Mouse (Mus musculus) heart, postnatal 0 days (tissue): ENCODE results near the gene Podxl. TPM values are rescaled to one million over a fixed set of nuclear protein-coding genes. Genes with fewer than 3 reads are reported as not detected.

ENCODE experiments used
- ATAC-seq: fragments of 200-750 bp; cut with Nextera tagmentation; 2 replicates; pipeline ENCODE4 v1.8.0; 2017; ENCODE audit warnings: low read depth, moderate number of reproducible peaks, moderate library complexity; ENCODE audit not compliant: insufficient read depth
- DNase-seq: peaks from one replicate; pipeline ENCODE4 v3.0.0-alpha.2; 2016; ENCODE audit warnings: low spot score
- H3K27ac ChIP-seq: fragments of 300-500 bp; sonication (generic); 2 replicates; pipeline ENCODE4 v1.5.1; 2014; ENCODE audit warnings: low read depth, mild to moderate bottlenecking
- H3K27me3 ChIP-seq: fragments of 300-500 bp; sonication (generic); 2 replicates; pipeline ENCODE4 v1.6.1; 2014; ENCODE audit warnings: low read length, mixed read lengths; ENCODE audit not compliant: control insufficient read depth, insufficient read depth
- H3K36me3 ChIP-seq: fragments of 300-500 bp; sonication (generic); replicated peaks from 2 replicates; pipeline ENCODE4 v1.6.1; 2014; ENCODE audit warnings: low read length, mixed read lengths; ENCODE audit not compliant: control insufficient read depth, insufficient read depth
- H3K4me1 ChIP-seq: fragments of 300-500 bp; sonication (generic); 2 replicates; pipeline ENCODE4 v1.6.1; 2014; ENCODE audit warnings: antibody characterized with exemption; ENCODE audit not compliant: control insufficient read depth, insufficient read depth
- H3K4me2 ChIP-seq: fragments of 300-500 bp; sonication (generic); 2 replicates; pipeline ENCODE4 v1.6.1; 2014; ENCODE audit warnings: low read depth, mild to moderate bottlenecking, low read length, moderate library complexity
- H3K4me3 ChIP-seq: fragments of 300-500 bp; sonication (generic); 2 replicates; pipeline ENCODE4 v1.5.1; 2014; ENCODE audit warnings: low read depth, low read length
- H3K9ac ChIP-seq: fragments of 300-500 bp; sonication (generic); replicated peaks from 2 replicates; pipeline ENCODE4 v1.6.1; 2014; ENCODE audit warnings: low read depth, low read length, mixed read lengths
- H3K9me3 ChIP-seq: fragments of 300-500 bp; sonication (generic); replicated peaks from 2 replicates; pipeline ENCODE4 v1.6.1; 2016; ENCODE audit warnings: low read length; ENCODE audit not compliant: control insufficient read depth
- CTCF ChIP-seq: IDR thresholded peaks from 2 replicates; pipeline ENCODE4 v1.5.1; 2016; ENCODE audit warnings: antibody characterized with exemption, control low read depth, low read depth
- EP300 ChIP-seq: IDR thresholded peaks from 2 replicates; pipeline ENCODE4 v1.6.1; 2016; ENCODE audit warnings: antibody characterized with exemption, low read depth
- whole genome bisulfite sequencing: fragments of 180-500 bp; shearing (Covaris S2); extraction: QIAGEN DNeasy Blood & Tissue Kit; methylation state at CpG from one replicate; pipeline ENCODE4 v1.1.7; 2014; 5-methylcytosine and 5-hydroxymethylcytosine counted together
- polyA plus RNA-seq: library from polyadenylated mRNA; unstranded; fragments of >200 nt; fragmentation: Nextera tagmentation; extraction: Ambion mirVana; gene quantifications from 2 replicates; pipeline ENCODE4 v1.2.1, GENCODE M21; 2015
- total RNA-seq: library from RNA; depleted of rRNA; stranded (reverse); fragments of >200 nt; gene quantifications from 2 replicates; pipeline ENCODE4 v1.2.3, GENCODE M21; 2014; ENCODE audit warnings: low replicate concordance

Podxl gene
- total and polyA plus RNA-seq, 2 experiments from 2014 or later: 17.6 to 44.0 TPM

GRCm38 (mm10) chr6:31526929-31527328, 36.9 kb downstream of the Podxl start:
- no peak overlapping the region for H3K27ac ChIP-seq
- ATAC-seq: no peak
- TF ChIP-seq CTCF: no peak
- no peak for TF ChIP-seq EP300
- no peak for DNase-seq
- H3K27me3 ChIP-seq: no peaks in the 10 kb centered on the region
- H3K4me2 ChIP-seq: no peak overlapping the region
- H3K9me3 ChIP-seq: no peaks in the 10 kb centered on the region
- no peak overlapping the region for H3K9ac ChIP-seq
- 0 out of 2 replicates have a peak, but pooled peaks cover 5% of the 10 kb centered on the region for H3K36me3 ChIP-seq
- WGBS: 65% methylated on average over 5 of the region's 5 CpGs
- no peaks in the 10 kb centered on the region for H3K4me1 ChIP-seq
- H3K4me3 ChIP-seq: no peak overlapping the region

GRCm38 (mm10) chr6:31525231-31525900, 38.4 kb downstream of the Podxl start:
- Histone ChIP-seq H3K27ac (no peak overlapping the region), H3K36me3 (0 out of 2 replicates have a peak, but pooled peaks cover 5% of the 10 kb centered on the region), H3K4me2 (no peak overlapping the region), H3K4me3 (no peak overlapping the region), H3K9me3 (no peaks in the 10 kb centered on the region), H3K9ac (no peak overlapping the region), H3K4me1 (no peaks in the 10 kb centered on the region), H3K27me3 (no peaks in the 10 kb centered on the region)
- WGBS: 52% methylated on average over 6 of the region's 6 CpGs
- 0 out of 2 replicates have a peak, but pooled peaks have one; percentile 57 for ATAC-seq
- DNase-seq: no peak
- TF ChIP-seq EP300: no peak
- TF ChIP-seq CTCF: peak; percentile 88

DNA sequence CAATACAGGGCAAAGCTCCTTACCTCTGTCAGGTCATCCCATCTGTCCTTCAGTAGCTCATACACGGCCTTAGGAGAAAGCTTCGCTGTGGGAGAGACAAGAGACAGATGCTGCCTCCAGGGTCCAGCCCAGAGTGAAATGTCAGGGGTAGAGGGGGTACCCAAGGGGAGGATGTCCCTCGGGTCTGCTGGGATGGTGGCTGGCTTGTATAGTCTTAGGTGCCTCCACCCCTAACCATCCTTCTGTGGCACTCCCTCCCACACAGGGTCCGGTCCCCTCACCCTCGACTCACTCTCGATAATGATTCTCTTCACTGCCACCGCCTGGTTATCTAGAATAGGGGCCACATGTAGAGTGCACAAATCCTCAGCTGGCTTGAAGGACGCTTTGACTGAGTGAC, 39.1 kb downstream of the Podxl start:
- no peaks in the 10 kb centered on the region for H3K27me3 ChIP-seq
- no peak overlapping the region for H3K4me2 ChIP-seq
- DNase-seq: no peak
- TF ChIP-seq CTCF: no peak
- H3K9me3 ChIP-seq: no peaks in the 10 kb centered on the region
- H3K9ac ChIP-seq: no peak overlapping the region
- no peak overlapping the region for H3K27ac ChIP-seq
- no peak overlapping the region for H3K4me3 ChIP-seq
- H3K4me1 ChIP-seq: no peaks in the 10 kb centered on the region
- ATAC-seq: no peak
- H3K36me3 ChIP-seq: 0 out of 2 replicates have a peak, but pooled peaks cover 5% of the 10 kb centered on the region
- WGBS: 69% methylated on average over 8 of the region's 8 CpGs

DNA sequence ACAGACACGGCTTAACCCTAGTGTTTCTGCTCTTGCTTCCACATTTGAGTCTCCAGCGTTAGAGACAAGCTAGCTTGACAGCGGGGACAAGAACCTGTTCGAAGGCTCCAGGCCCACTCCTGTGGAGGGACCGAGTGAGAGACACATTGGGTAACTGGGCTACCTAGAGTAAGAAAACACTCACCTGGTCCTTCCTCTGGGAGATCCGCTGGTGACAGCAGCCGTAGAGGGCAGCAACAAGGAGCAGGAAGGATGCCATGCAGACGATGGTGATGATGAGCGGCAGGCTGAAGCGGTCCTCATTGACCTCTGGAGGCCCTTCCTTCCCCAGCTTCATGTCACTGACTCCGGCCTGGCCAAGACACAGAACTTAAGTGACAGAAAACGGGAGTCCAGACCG, 39.7 kb downstream of the Podxl start:
- no peaks in the 10 kb centered on the region for H3K4me1 ChIP-seq
- no peak overlapping the region for H3K4me3 ChIP-seq
- 0 out of 2 replicates have a peak, but pooled peaks cover 5% of the 10 kb centered on the region for H3K36me3 ChIP-seq
- no peaks in the 10 kb centered on the region for H3K9me3 ChIP-seq
- no peak for DNase-seq
- TF ChIP-seq EP300 (no peak), CTCF (no peak)
- H3K27ac ChIP-seq: no peak overlapping the region
- H3K27me3 ChIP-seq: no peaks in the 10 kb centered on the region
- no peak overlapping the region for H3K4me2 ChIP-seq
- 81% methylated on average over 13 of the region's 13 CpGs for WGBS
- no peak for ATAC-seq
- H3K9ac ChIP-seq: no peak overlapping the region

DNA sequence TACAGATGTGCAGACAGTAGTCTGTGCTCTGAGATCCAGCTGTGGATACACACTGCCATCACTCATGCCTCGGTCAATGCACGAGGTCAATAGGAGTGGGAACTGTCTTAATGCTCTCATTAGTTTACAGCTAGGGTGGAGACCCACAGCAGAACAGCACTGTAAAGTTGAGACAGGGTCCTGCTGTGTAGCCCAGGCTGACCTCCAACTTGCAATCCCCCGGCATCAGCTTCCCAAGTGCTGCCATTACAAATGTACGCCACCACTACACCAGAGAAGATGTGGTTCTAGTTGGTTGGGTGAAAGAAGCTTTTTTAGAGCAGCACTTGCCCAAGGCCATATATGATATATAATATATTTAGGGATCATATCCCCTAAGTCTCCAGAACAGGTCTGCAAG, 40.1 kb downstream of the Podxl start:
- WGBS: 91% methylated on average over 4 of the region's 4 CpGs
- no peak overlapping the region for H3K27ac ChIP-seq
- H3K27me3 ChIP-seq: no peaks in the 10 kb centered on the region
- H3K9me3 ChIP-seq: no peaks in the 10 kb centered on the region
- DNase-seq (no peak), ATAC-seq (no peak)
- TF ChIP-seq CTCF: no peak
- TF ChIP-seq EP300: no peak
- 0 out of 2 replicates have a peak, but pooled peaks cover 5% of the 10 kb centered on the region for H3K36me3 ChIP-seq
- no peaks in the 10 kb centered on the region for H3K4me1 ChIP-seq
- no peak overlapping the region for H3K9ac ChIP-seq
- H3K4me3 ChIP-seq: no peak overlapping the region
- H3K4me2 ChIP-seq: no peak overlapping the region

- H3K27ac ChIP-seq: no peak overlapping the region
- no peaks in the 10 kb centered on the region for H3K9me3 ChIP-seq
- 65% methylated on average over 5 of the region's 5 CpGs for WGBS
- ATAC-seq (no peak), DNase-seq (no peak)
- H3K4me3 ChIP-seq: no peak overlapping the region
- H3K4me2 ChIP-seq: no peak overlapping the region
- H3K36me3 ChIP-seq: 0 out of 2 replicates have a peak, but pooled peaks cover 5% of the 10 kb centered on the region
- no peak for TF ChIP-seq CTCF
- no peak for TF ChIP-seq EP300
- H3K4me1 ChIP-seq: no peaks in the 10 kb centered on the region
- no peaks in the 10 kb centered on the region for H3K27me3 ChIP-seq
- H3K9ac ChIP-seq: no peak overlapping the region
These were observed 40.7 kb downstream of the Podxl start for GRCm38 (mm10) chr6:31523039-31523438.
